Mouse (Mus musculus) neural tube, embryonic 11.5 days (tissue): ENCODE results near the gene Gm10147. TPM values are rescaled to one million over a fixed set of nuclear protein-coding genes. Genes with fewer than 3 reads are reported as not detected.
"Not testable (repeated sequence)": the region's sequence is repeated elsewhere in the genome, so short reads cannot be mapped to it uniquely, and the experiment has no call there.

Source experiments
- ATAC-seq: fragments of 200-750 bp; cut with Nextera tagmentation; 2 replicates; pipeline ENCODE4 v1.8.0; 2017; ENCODE audit warnings: moderate number of reproducible peaks, mild to moderate bottlenecking, moderate TSS enrichment, moderate library complexity; ENCODE audit not compliant: insufficient read depth, low FRiP score, low TSS enrichment
- DNase-seq: peaks from one replicate; pipeline ENCODE4 v3.0.0-alpha.2; 2015; ENCODE audit warnings: low spot score
- H3K27ac ChIP-seq: fragments of 300-500 bp; sonication (generic); 2 replicates; pipeline ENCODE4 v1.5.1; 2014; ENCODE audit warnings: low read depth, mild to moderate bottlenecking, low read length
- H3K27me3 ChIP-seq: fragments of 300-500 bp; sonication (generic); 2 replicates; pipeline ENCODE4 v1.6.1; 2014; ENCODE audit warnings: mild to moderate bottlenecking, low read length, mixed read lengths; ENCODE audit not compliant: control insufficient read depth, insufficient read depth
- H3K36me3 ChIP-seq: fragments of 300-500 bp; sonication (generic); 2 replicates; pipeline ENCODE4 v1.6.1; 2014; ENCODE audit warnings: mild to moderate bottlenecking, low read length, moderate library complexity, mixed read lengths; ENCODE audit not compliant: control insufficient read depth, insufficient read depth
- H3K4me1 ChIP-seq: fragments of 300-500 bp; sonication (generic); 2 replicates; pipeline ENCODE4 v1.6.1; 2014; ENCODE audit warnings: low read length, mixed read lengths; ENCODE audit not compliant: control insufficient read depth, insufficient read depth
- H3K4me2 ChIP-seq: fragments of 300-500 bp; sonication (generic); 2 replicates; pipeline ENCODE4 v1.6.1; 2014; ENCODE audit warnings: low read depth, mild to moderate bottlenecking, moderate library complexity
- H3K4me3 ChIP-seq: fragments of 300-500 bp; sonication (generic); 2 replicates; pipeline ENCODE4 v1.5.1; 2014; ENCODE audit warnings: low read depth, low read length
- H3K9ac ChIP-seq: fragments of 300-500 bp; sonication (generic); 2 replicates; pipeline ENCODE4 v1.6.1; 2014; ENCODE audit warnings: mild to moderate bottlenecking, low read length
- H3K9me3 ChIP-seq: fragments of 300-500 bp; sonication (generic); 2 replicates; pipeline ENCODE4 v1.6.1; 2016; ENCODE audit warnings: low read length; ENCODE audit not compliant: control insufficient read depth
- WGBS: fragments of 180-500 bp; shearing (Covaris S2); extraction: QIAGEN DNeasy Blood & Tissue Kit; methylation state at CpG from one replicate; pipeline ENCODE4 v1.1.7; 2014; 5-methylcytosine and 5-hydroxymethylcytosine counted together
- microRNA-seq: library from miRNA; unstranded; fragments of <30 nt; microRNA quantifications from one replicate; pipeline ENCODE4, GENCODE M21; 2016
- polyA plus RNA-seq: library from polyadenylated mRNA; unstranded; fragments of >200 nt; fragmentation: Nextera tagmentation; extraction: Ambion mirVana; gene quantifications from 2 replicates; pipeline ENCODE4 v1.2.1, GENCODE M21; 2014

Gene Gm10147
- polyA plus RNA-seq: not detected in 2 replicates

DNA sequence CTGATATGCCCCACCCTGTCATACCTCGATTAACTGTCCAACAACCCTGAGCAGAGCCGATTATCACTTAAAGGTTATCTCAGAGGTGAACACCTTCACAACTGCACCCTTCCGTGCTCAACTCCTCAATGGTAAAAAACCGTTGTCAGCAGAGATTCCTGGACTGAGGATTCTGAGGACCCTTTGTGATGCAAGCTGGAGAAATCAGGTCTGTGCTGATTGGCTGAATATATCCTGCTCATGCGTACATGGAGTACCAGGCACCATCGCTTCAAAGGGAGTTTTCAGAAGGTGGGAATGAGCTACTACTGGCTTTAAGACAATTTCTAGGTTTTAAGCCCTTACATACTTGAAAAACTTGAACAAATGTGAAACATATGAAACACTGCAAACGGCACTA is at the start of gene Gm10147:
TSS of gene Gm10147 (minus strand) at position 101 of the 400 bp plus-strand sequence.
- no CpG with 5 or more reads among the region's 7 CpGs for WGBS
- H3K27ac ChIP-seq, H3K9me3 ChIP-seq, H3K4me2 ChIP-seq, DNase-seq, H3K4me3 ChIP-seq, H3K4me1 ChIP-seq, H3K9ac ChIP-seq, H3K27me3 ChIP-seq, ATAC-seq, H3K36me3 ChIP-seq: not testable (repeated sequence)

Small RNA genes within 50 kb of the gene (microRNA-seq; reads per million reads assigned to microRNA genes)
- gene Gm44499: not detected
